Mouse (Mus musculus) heart, adult 2 months (tissue): ENCODE results near the gene Srms. TPM values are rescaled to one million over a fixed set of nuclear protein-coding genes. Genes with fewer than 3 reads are reported as not detected.

Experiments
- DNase-seq, 2 experiments: peaks; one replicate each; pipeline ENCODE4 v3.0.0; 2021
- H3K27ac ChIP-seq: fragments of 200-600 bp; 2 replicates; pipeline ENCODE4 v1.8.1; 2022
- H3K27me3 ChIP-seq: fragments of 200-500 bp; 2 replicates; pipeline ENCODE4 v1.6.1; 2012; ENCODE audit warnings: mild to moderate bottlenecking, low read length, inconsistent platforms, mixed read lengths; ENCODE audit not compliant: control insufficient read depth, insufficient read depth
- H3K36me3 ChIP-seq: fragments of 200-500 bp; 2 replicates; pipeline ENCODE4 v1.6.1; 2012; ENCODE audit warnings: low read length, inconsistent platforms; ENCODE audit not compliant: control insufficient read depth, insufficient read depth
- H3K4me1 ChIP-seq: fragments of 200-500 bp; 2 replicates; pipeline ENCODE4 v1.6.1; 2011; ENCODE audit warnings: low read length; ENCODE audit not compliant: control insufficient read depth, insufficient read depth
- H3K4me3 ChIP-seq: fragments of 200-600 bp; 2 replicates; pipeline ENCODE4 v1.8.1; 2022
- H3K79me2 ChIP-seq: fragments of 200-500 bp; replicated peaks from 2 replicates; pipeline ENCODE4 v1.6.1; 2012; ENCODE audit warnings: mild to moderate bottlenecking, inconsistent platforms, low read length, moderate library complexity, mixed read lengths; ENCODE audit not compliant: control insufficient read depth, insufficient read depth
- H3K9ac ChIP-seq: fragments of 200-500 bp; 2 replicates; pipeline ENCODE4 v1.6.1; 2012; ENCODE audit warnings: low read depth, mild to moderate bottlenecking, control low read depth, inconsistent platforms, low read length, mixed read lengths
- CTCF ChIP-seq: fragments of 200-600 bp; IDR thresholded peaks from 2 replicates; pipeline ENCODE4 v1.8.1; 2022; ENCODE audit warnings: antibody characterized with exemption, mild to moderate bottlenecking, moderate library complexity
- EP300 ChIP-seq: fragments of 200-500 bp; IDR thresholded peaks from 2 replicates; pipeline ENCODE4 v1.6.1; 2011; ENCODE audit warnings: low read depth, low read length, control low read depth; ENCODE audit not compliant: insufficient read depth
- POLR2A ChIP-seq: fragments of 200-500 bp; IDR thresholded peaks from 2 replicates; pipeline ENCODE4 v1.6.1; 2011; ENCODE audit warnings: mild to moderate bottlenecking, low read depth, low read length, control low read depth; ENCODE audit not compliant: insufficient read depth
- WGBS: fragments of 180-500 bp; shearing (Covaris S2); methylation state at CpG from one replicate; pipeline ENCODE4 v1.1.7; 2018; 5-methylcytosine and 5-hydroxymethylcytosine counted together
- intact Hi-C: fragments of 180-260 bp; cut with DNase I; formaldehyde crosslinking; loops from one replicate; pipeline ENCODE4 v1.15.1; 2025
- polyA plus RNA-seq: library from polyadenylated mRNA; depleted of rRNA; stranded (reverse); fragments of >200 nt; gene quantifications from 2 replicates; pipeline ENCODE4 v1.2.3, GENCODE M21; 2012
- total RNA-seq, 2 experiments: library from RNA; stranded (reverse); gene quantifications; 2 replicates each; pipeline ENCODE4 v1.2.3; 2021

Srms gene
- total and polyA plus RNA-seq, 3 experiments, result 0.44 to 0.59 (median 0.59) TPM

- intact Hi-C loops, result no loop called here
- Histone ChIP-seq H3K9ac (peak overlapping the region; percentile 50), H3K4me1 (no peaks in the 10 kb centered on the region), H3K27ac (peak overlapping the region; percentile 32), H3K27me3 (peaks cover 3% of the 10 kb centered on the region; the same call in 1 of the 2 replicates), H3K79me2 (no peaks in the 10 kb centered on the region), H3K4me3 (peak overlapping the region; percentile 51), H3K36me3 (no peaks in the 10 kb centered on the region)
- 3% methylated on average over 34 of the region's 34 CpGs for WGBS
- no peak for TF ChIP-seq EP300
- no peak for TF ChIP-seq CTCF
- TF ChIP-seq POLR2A, result no peak
- no peak for DNase-seq
Observed at GRCm38 (mm10) chr2:181212389-181213020, 480 bp downstream of the Srms start.

- TF ChIP-seq EP300, result no peak
- no peak for TF ChIP-seq POLR2A
- TF ChIP-seq CTCF, result no peak
- Histone ChIP-seq H3K79me2 (no peaks in the 10 kb centered on the region), H3K27me3 (no peaks in the 10 kb centered on the region), H3K27ac (no peak overlapping the region), H3K9ac (no peak overlapping the region), H3K36me3 (no peaks in the 10 kb centered on the region), H3K4me1 (no peaks in the 10 kb centered on the region), H3K4me3 (no peak overlapping the region)
- intact Hi-C loops, result no loop called here
- DNase-seq, result no peak
- WGBS, result 62% methylated on average over 9 of the region's 9 CpGs
Observed at GRCm38 (mm10) chr2:181206118-181206517, 6.9 kb downstream of the Srms start.

GRCm38 (mm10) chr2:181205678-181206077 is 7.3 kb downstream of the Srms start:
- Histone ChIP-seq H3K4me1 (no peaks in the 10 kb centered on the region), H3K27ac (no peak overlapping the region), H3K79me2 (no peaks in the 10 kb centered on the region), H3K9ac (no peak overlapping the region), H3K27me3 (no peaks in the 10 kb centered on the region), H3K4me3 (no peak overlapping the region), H3K36me3 (no peaks in the 10 kb centered on the region)
- no peak for TF ChIP-seq EP300
- TF ChIP-seq POLR2A, result no peak
- no peak for TF ChIP-seq CTCF
- intact Hi-C loops, result no loop called here
- 61% methylated on average over 5 of the region's 5 CpGs for WGBS
- DNase-seq, result no peak

- Histone ChIP-seq H3K27me3 (no peaks in the 10 kb centered on the region), H3K27ac (no peak overlapping the region), H3K36me3 (no peaks in the 10 kb centered on the region), H3K9ac (no peak overlapping the region), H3K4me3 (no peak overlapping the region), H3K4me1 (no peaks in the 10 kb centered on the region), H3K79me2 (no peaks in the 10 kb centered on the region)
- intact Hi-C loops, result no loop called here
- 78% methylated on average over 6 of the region's 6 CpGs for WGBS
- no peak for TF ChIP-seq CTCF
- no peak for TF ChIP-seq EP300
- no peak for DNase-seq
Observed at GRCm38 (mm10) chr2:181202886-181203285, 10.1 kb downstream of the Srms start.

- Histone ChIP-seq H3K27ac (no peak within 1 kb of the TSS), H3K79me2 (no peaks in the 10 kb centered on the region), H3K36me3 (no peaks in the 10 kb centered on the region), H3K4me3 (no peak within 1 kb of the TSS), H3K27me3 (no peaks in the 10 kb centered on the region), H3K9ac (no peak within 1 kb of the TSS), H3K4me1 (no peaks in the 10 kb centered on the region)
- no peak for DNase-seq
- TF ChIP-seq EP300, result no peak
- no peak for TF ChIP-seq POLR2A
- TF ChIP-seq CTCF, result no peak
- WGBS, result 81% methylated on average over 3 of the region's 3 CpGs
- intact Hi-C loops, result no loop called here
Observed at GRCm38 (mm10) chr2:181202422-181202821, 10.6 kb downstream of the Srms start, which contains the start of gene Ptk6. Gene Ptk6, minus strand, starts transcription at chr2:181202789.

GRCm38 (mm10) chr2:181201606-181202005 is 11.4 kb downstream of the Srms start:
- WGBS, result 67% methylated on average over 3 of the region's 3 CpGs
- no peak for DNase-seq
- no peak for TF ChIP-seq POLR2A
- TF ChIP-seq EP300, result no peak
- TF ChIP-seq CTCF, result no peak
- no peaks in the 10 kb centered on the region for H3K4me1 ChIP-seq
- intact Hi-C loops, result no loop called here
- H3K27ac ChIP-seq, result no peak overlapping the region
- no peak overlapping the region for H3K9ac ChIP-seq
- H3K36me3 ChIP-seq, result no peaks in the 10 kb centered on the region
- H3K4me3 ChIP-seq, result no peak overlapping the region
- no peaks in the 10 kb centered on the region for H3K79me2 ChIP-seq
- no peaks in the 10 kb centered on the region for H3K27me3 ChIP-seq
